Mouse (Mus musculus): Measurements from ENCODE around the gene Ugt1a6b.

GRCm38 (mm10) chr1:88263778-88264177 lies 160.7 kb downstream of the Ugt1a6b start:
- TF ChIP-seq POLR2A (IDR thresholded peaks at IDR 0.05; ENCODE audit: extremely low read depth, insufficient read depth, low read length) = no peak
- TF ChIP-seq CTCF (IDR thresholded peaks at IDR 0.05; ENCODE audit: extremely low read depth, insufficient read depth, low read length) = no peak

Measured in cortical plate, adult 2 months (tissue).